Mouse (Mus musculus): ENCODE data around the gene Kat2a.

- TF ChIP-seq CTCF (IDR thresholded peaks at IDR 0.05; ENCODE audit: low read depth) = no peak
- TF ChIP-seq EP300 (IDR thresholded peaks at IDR 0.05; ENCODE audit: low read depth) = no peak
These were observed 23.9 kb upstream of the Kat2a start for GRCm38 (mm10) chr11:100735954-100736745.

Data from liver, embryonic 14.5 days (tissue).